11 mouse cellular contexts compared by ENCODE assay signal in genomic region chr1:143918949-143919348, GRCm38 (mm10).
DNase-seq lines count a peak whose midpoint lies in the region; ATAC-seq and TF ChIP-seq lines count a peak whose summit lies in the region.
"Had no signal": no experiment of that assay in that cellular context is flagged by ENCODE, and none has a peak within 500 bp of the region (broad histone marks: within the 10 kb centered on the region; RNA-seq: fewer than 3 reads in every experiment).

No protein-coding gene starts in this region.

- no peak overlapping the region for H3K4me3 ChIP-seq in heart, postnatal 0 days (ENCODE audit: low read depth, low read length)
- no peak overlapping the region for H3K4me3 ChIP-seq in midbrain, embryonic 16.5 days (ENCODE audit: low read depth, low read length)
- no peak overlapping the region for H3K4me3 ChIP-seq in neural tube, embryonic 15.5 days (replicated peaks)
- H3K4me3 ChIP-seq: heart, adult 2 months had no signal

- intact Hi-C loops in heart, postnatal 14 days (cut with DNase I) = no loop called here

- H3K27me3 ChIP-seq in heart, postnatal 0 days (ENCODE audit: control insufficient read depth, insufficient read depth, low read length) = no peaks in the 10 kb centered on the region
- H3K27me3 ChIP-seq in midbrain, embryonic 16.5 days (ENCODE audit: control insufficient read depth, insufficient read depth, low read depth, low read length) = no peaks in the 10 kb centered on the region
- no peaks in the 10 kb centered on the region for H3K27me3 ChIP-seq in neural tube, embryonic 15.5 days (replicated peaks)

- H3K4me1 ChIP-seq in heart, postnatal 0 days (ENCODE audit: control insufficient read depth, insufficient read depth) = no peaks in the 10 kb centered on the region; the same call in 1 of the 2 replicates
- peaks cover 4% of the 10 kb centered on the region; the same call in 1 of the 2 replicates for H3K4me1 ChIP-seq in midbrain, embryonic 16.5 days (ENCODE audit: control insufficient read depth, insufficient read depth, low read length)
- H3K4me1 ChIP-seq in neural tube, embryonic 15.5 days = 0 out of 2 replicates have a peak, but pooled peaks cover 6% of the 10 kb centered on the region

- no peak for ATAC-seq in heart, postnatal 0 days (ENCODE audit: insufficient read depth, low read depth)
- peak; percentile 51 for ATAC-seq in granulocyte monocyte progenitor cell, adult 5-6 weeks (replicated peaks; ENCODE audit: poor library complexity, severe bottlenecking)
- ATAC-seq in midbrain, embryonic 16.5 days = no peak
- ATAC-seq in neural tube, embryonic 15.5 days (ENCODE audit: low FRiP score) = no peak

- no peak overlapping the region for H3K9ac ChIP-seq in heart, postnatal 0 days (replicated peaks; ENCODE audit: low read depth, low read length)
- H3K9ac ChIP-seq in midbrain, embryonic 16.5 days (ENCODE audit: low read depth, low read length) = no peak overlapping the region
- H3K9ac ChIP-seq in neural tube, embryonic 15.5 days (replicated peaks) = no peak overlapping the region

- no peaks in the 10 kb centered on the region for H3K9me3 ChIP-seq in heart, postnatal 0 days (replicated peaks; ENCODE audit: control insufficient read depth, low read length)
- H3K9me3 ChIP-seq in midbrain, embryonic 16.5 days (replicated peaks; ENCODE audit: control insufficient read depth, low read length, poor library complexity, severe bottlenecking) = no peaks in the 10 kb centered on the region
- no peaks in the 10 kb centered on the region for H3K9me3 ChIP-seq in neural tube, embryonic 15.5 days (replicated peaks)
- H3K9me3 ChIP-seq: G1E had no signal

- H3K36me3 ChIP-seq in heart, postnatal 0 days (replicated peaks; ENCODE audit: control insufficient read depth, insufficient read depth, low read length) = no peaks in the 10 kb centered on the region
- H3K36me3 ChIP-seq in midbrain, embryonic 16.5 days (ENCODE audit: control insufficient read depth, insufficient read depth, low read length) = no peaks in the 10 kb centered on the region
- H3K36me3 ChIP-seq in neural tube, embryonic 15.5 days = no peaks in the 10 kb centered on the region
- H3K36me3 ChIP-seq: G1E had no signal

- DNase-seq in heart, postnatal 0 days (ENCODE audit: low spot score) = no peak
- DNase-seq in heart, postnatal 14 days = no peak
- peak; percentile 69 for DNase-seq in CD4-positive, CD25-positive, alpha-beta regulatory T cell, adult 2 months (ENCODE audit: low read depth, low spot score)
- peak; percentile 55 to 58 for DNase-seq in spleen, postnatal 36 days (ENCODE audit: low spot score in 2 of 2)
- no peak for DNase-seq in testis, postnatal 14 days (ENCODE audit: low spot score)
- DNase-seq: kidney, postnatal 36 days had no signal

- TF ChIP-seq CTCF in heart, postnatal 0 days (IDR thresholded peaks at IDR 0.05; ENCODE audit: low read depth) = no peak

- WGBS in heart, postnatal 0 days = 76% methylated on average over 5 of the region's 5 CpGs
- WGBS in midbrain, embryonic 16.5 days = 78% methylated on average over 5 of the region's 5 CpGs
- WGBS in neural tube, embryonic 15.5 days = 82% methylated on average over 5 of the region's 5 CpGs

- TF ChIP-seq EP300 in heart, postnatal 0 days (IDR thresholded peaks at IDR 0.05; ENCODE audit: low read depth) = no peak

- H3K27ac ChIP-seq in heart, postnatal 0 days (ENCODE audit: low read depth) = peak overlapping the region; percentile 38; the same call in 1 of the 2 replicates
- H3K27ac ChIP-seq in midbrain, embryonic 16.5 days (ENCODE audit: low read length) = no peak overlapping the region
- no peak overlapping the region for H3K27ac ChIP-seq in neural tube, embryonic 15.5 days (replicated peaks)
- H3K27ac ChIP-seq: heart, adult 2 months had no signal

- H3K4me2 ChIP-seq in heart, postnatal 0 days (ENCODE audit: low read depth, low read length) = no peak overlapping the region
- no peak overlapping the region for H3K4me2 ChIP-seq in midbrain, embryonic 16.5 days (ENCODE audit: low read length)
- H3K4me2 ChIP-seq in neural tube, embryonic 15.5 days = no peak overlapping the region

Comparison
In these comparisons a context has a peak if more than half of its experiments do, and no peak if none do; other contexts are left out.
1. DNase-seq: peak in CD4-positive, CD25-positive, alpha-beta regulatory T cell, adult 2 months (single experiment) and spleen, postnatal 36 days (2 of 2); none in heart, postnatal 0 days (single experiment), heart, postnatal 14 days (0 of 2) and testis, postnatal 14 days (single experiment).